Mouse (Mus musculus): Measurements from ENCODE around the gene Pgm2l1. TPM values are rescaled to one million over a fixed set of nuclear protein-coding genes. Genes with fewer than 3 reads are reported as not detected.
"Not testable (repeated sequence)": the region's sequence is repeated elsewhere in the genome, so short reads cannot be mapped to it uniquely, and the experiment has no call there.

Gene Pgm2l1
- polyA plus RNA-seq, 1 experiment from 2014 or later: 1.5 TPM

DNA sequence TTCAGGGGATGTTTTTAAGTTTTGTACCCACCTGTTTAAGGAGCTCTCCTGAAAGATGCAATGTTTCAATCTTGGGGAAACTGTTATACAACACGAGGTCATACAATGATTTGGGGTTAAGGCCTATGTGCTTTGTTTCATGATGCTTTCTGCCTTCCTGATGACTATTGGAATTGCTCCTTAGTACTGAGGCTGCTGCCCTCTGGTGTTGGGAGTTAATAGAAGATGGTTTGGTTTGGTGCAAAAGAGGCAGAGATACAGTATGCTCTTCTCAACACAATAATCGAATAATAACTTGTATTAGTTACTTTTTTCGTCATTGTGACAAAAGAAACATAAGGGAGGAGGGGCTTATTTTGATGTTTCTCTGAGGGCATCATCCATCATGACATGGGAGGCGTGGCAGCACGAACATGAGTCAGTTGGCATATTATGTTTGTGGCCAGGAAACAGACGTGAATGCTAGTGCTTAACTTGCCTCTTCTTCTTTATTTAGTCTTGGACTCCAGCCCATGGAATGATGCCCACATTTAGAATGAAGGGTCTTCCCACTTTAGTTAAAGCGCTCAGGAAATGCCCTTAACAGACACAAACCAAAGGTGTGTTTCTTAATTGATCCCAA is 7.2 kb downstream of the Pgm2l1 start:
- no peak overlapping the region for H3K9ac ChIP-seq (ENCODE audit: low read length)
- H3K9me3 ChIP-seq (replicated peaks; ENCODE audit: control insufficient read depth, low read length): no peaks in the 10 kb centered on the region
- H3K27me3 ChIP-seq (ENCODE audit: control insufficient read depth, insufficient read depth, low read length): no peaks in the 10 kb centered on the region
- WGBS: 55% methylated on average over 7 of the region's 7 CpGs
- no peak overlapping the region for H3K4me2 ChIP-seq (ENCODE audit: low read depth, low read length)
- H3K4me1 ChIP-seq (ENCODE audit: control insufficient read depth, insufficient read depth, low read length): no peaks in the 10 kb centered on the region
- H3K36me3 ChIP-seq (ENCODE audit: control insufficient read depth, insufficient read depth): no peaks in the 10 kb centered on the region
- no peak for ATAC-seq (replicated peaks; ENCODE audit: extremely low read depth, insufficient read depth, low FRiP score)
- H3K27ac ChIP-seq (ENCODE audit: low read length): no peak overlapping the region
- H3K4me3 ChIP-seq (ENCODE audit: low read length): no peak overlapping the region

DNA sequence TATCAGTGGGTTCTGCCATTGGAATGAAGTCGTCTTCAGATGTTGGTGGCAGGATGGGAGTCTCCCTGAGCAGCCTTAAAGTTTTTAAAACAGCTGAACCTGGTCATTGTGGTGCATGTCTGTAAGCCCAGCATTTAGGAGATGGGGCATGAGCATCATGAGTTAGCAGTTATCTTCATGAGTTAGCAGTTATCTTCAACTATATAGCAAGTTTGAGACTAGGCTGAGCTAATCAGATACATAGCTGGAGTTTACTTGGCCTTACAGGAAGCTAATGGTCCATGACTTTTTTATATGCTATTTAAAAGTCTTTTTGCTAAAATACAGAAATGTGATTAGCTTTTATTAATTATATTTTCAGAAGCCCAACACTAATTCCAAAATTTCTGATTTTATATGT is 11.1 kb downstream of the Pgm2l1 start:
- Histone ChIP-seq H3K9me3 (replicated peaks; ENCODE audit: control insufficient read depth, low read length) (no peaks in the 10 kb centered on the region), H3K4me1 (ENCODE audit: control insufficient read depth, insufficient read depth, low read length) (no peaks in the 10 kb centered on the region), H3K27me3 (ENCODE audit: control insufficient read depth, insufficient read depth, low read length) (no peaks in the 10 kb centered on the region), H3K27ac (ENCODE audit: low read length) (no peak overlapping the region), H3K9ac (ENCODE audit: low read length) (no peak overlapping the region), H3K4me2 (ENCODE audit: low read depth, low read length) (no peak overlapping the region), H3K36me3 (ENCODE audit: control insufficient read depth, insufficient read depth) (no peaks in the 10 kb centered on the region), H3K4me3 (ENCODE audit: low read length) (no peak overlapping the region)
- ATAC-seq (replicated peaks; ENCODE audit: extremely low read depth, insufficient read depth, low FRiP score): no peak
- WGBS: 70% methylated on average over 1 of the region's 1 CpGs

DNA sequence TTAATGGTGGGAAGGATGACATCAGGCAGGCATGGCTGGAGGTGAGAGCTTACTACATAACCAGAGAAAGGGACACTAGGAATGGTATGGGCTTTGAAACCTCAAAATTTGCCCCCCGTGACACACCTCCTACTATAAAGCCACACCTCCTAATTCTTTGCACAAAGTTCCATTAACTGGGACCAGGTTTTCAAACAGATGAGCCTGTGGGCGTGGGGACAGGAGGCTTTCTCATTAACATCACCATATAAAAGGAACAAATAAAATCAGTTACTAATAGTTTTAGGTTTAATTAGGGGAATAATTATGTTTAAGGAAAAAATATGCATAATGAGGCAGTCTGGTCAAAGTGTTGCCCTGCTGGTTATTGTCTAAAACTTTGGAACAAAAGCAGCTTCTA is 13.4 kb downstream of the Pgm2l1 start:
- no peaks in the 10 kb centered on the region for H3K4me1 ChIP-seq (ENCODE audit: control insufficient read depth, insufficient read depth, low read length)
- no peaks in the 10 kb centered on the region for H3K27me3 ChIP-seq (ENCODE audit: control insufficient read depth, insufficient read depth, low read length)
- H3K36me3 ChIP-seq (ENCODE audit: control insufficient read depth, insufficient read depth): no peaks in the 10 kb centered on the region
- WGBS: 77% methylated on average over 2 of the region's 2 CpGs
- ATAC-seq (replicated peaks; ENCODE audit: extremely low read depth, insufficient read depth, low FRiP score): no peak
- no peak overlapping the region for H3K4me2 ChIP-seq (ENCODE audit: low read depth, low read length)
- H3K9me3 ChIP-seq (replicated peaks; ENCODE audit: control insufficient read depth, low read length): no peaks in the 10 kb centered on the region
- H3K9ac ChIP-seq (ENCODE audit: low read length): no peak overlapping the region
- no peak overlapping the region for H3K27ac ChIP-seq (ENCODE audit: low read length)
- no peak overlapping the region for H3K4me3 ChIP-seq (ENCODE audit: low read length)

- 78% methylated on average over 1 of the region's 1 CpGs for WGBS
- Histone ChIP-seq H3K9me3 (replicated peaks; ENCODE audit: control insufficient read depth, low read length) (no peaks in the 10 kb centered on the region), H3K36me3 (ENCODE audit: control insufficient read depth, insufficient read depth) (no peaks in the 10 kb centered on the region), H3K27ac (ENCODE audit: low read length) (no peak overlapping the region), H3K4me2 (ENCODE audit: low read depth, low read length) (no peak overlapping the region), H3K9ac (ENCODE audit: low read length) (no peak overlapping the region), H3K4me1 (ENCODE audit: control insufficient read depth, insufficient read depth, low read length) (no peaks in the 10 kb centered on the region), H3K4me3 (ENCODE audit: low read length) (no peak overlapping the region), H3K27me3 (ENCODE audit: control insufficient read depth, insufficient read depth, low read length) (no peaks in the 10 kb centered on the region)
- no peak for ATAC-seq (replicated peaks; ENCODE audit: extremely low read depth, insufficient read depth, low FRiP score)
Measured at GRCm38 (mm10) chr7:100243007-100243406, 15.8 kb downstream of the Pgm2l1 start.

- H3K9ac ChIP-seq (ENCODE audit: low read length): no peak overlapping the region
- ATAC-seq (replicated peaks; ENCODE audit: extremely low read depth, insufficient read depth, low FRiP score): no peak
- no peaks in the 10 kb centered on the region for H3K27me3 ChIP-seq (ENCODE audit: control insufficient read depth, insufficient read depth, low read length)
- no peak overlapping the region for H3K4me3 ChIP-seq (ENCODE audit: low read length)
- H3K9me3 ChIP-seq (replicated peaks; ENCODE audit: control insufficient read depth, low read length): no peaks in the 10 kb centered on the region
- H3K4me1 ChIP-seq (ENCODE audit: control insufficient read depth, insufficient read depth, low read length): no peaks in the 10 kb centered on the region
- WGBS: 81% methylated on average over 4 of the region's 4 CpGs
- H3K36me3 ChIP-seq (ENCODE audit: control insufficient read depth, insufficient read depth): no peaks in the 10 kb centered on the region
- no peak overlapping the region for H3K27ac ChIP-seq (ENCODE audit: low read length)
- H3K4me2 ChIP-seq (ENCODE audit: low read depth, low read length): no peak overlapping the region
Measured at GRCm38 (mm10) chr7:100244225-100244624, 17.0 kb downstream of the Pgm2l1 start.

DNA sequence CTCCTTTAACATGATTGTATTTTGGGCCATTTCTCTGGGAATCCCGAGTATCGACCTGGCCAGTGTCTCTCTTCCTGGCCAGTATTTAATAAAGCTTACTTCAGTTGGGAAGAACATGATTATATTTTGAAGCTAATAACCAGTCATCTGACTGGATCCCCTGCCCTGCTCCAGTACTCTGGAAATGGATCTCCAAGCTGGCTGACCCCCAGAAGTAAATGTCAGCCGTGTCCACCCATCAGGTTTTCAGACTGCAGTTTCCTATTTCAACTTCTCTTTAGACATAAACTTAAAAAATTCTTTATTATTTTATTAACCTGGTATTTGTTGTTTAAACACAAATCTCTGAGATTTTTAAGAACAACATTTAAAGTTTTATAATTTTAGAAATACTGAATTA is 18.0 kb downstream of the Pgm2l1 start:
- WGBS: 88% methylated on average over 3 of the region's 3 CpGs
- H3K27ac ChIP-seq (ENCODE audit: low read length): no peak overlapping the region
- H3K9ac ChIP-seq (ENCODE audit: low read length): no peak overlapping the region
- H3K4me2 ChIP-seq (ENCODE audit: low read depth, low read length): no peak overlapping the region
- ATAC-seq (replicated peaks; ENCODE audit: extremely low read depth, insufficient read depth, low FRiP score): no peak
- H3K4me3 ChIP-seq (ENCODE audit: low read length): no peak overlapping the region
- no peaks in the 10 kb centered on the region for H3K9me3 ChIP-seq (replicated peaks; ENCODE audit: control insufficient read depth, low read length)
- no peaks in the 10 kb centered on the region for H3K4me1 ChIP-seq (ENCODE audit: control insufficient read depth, insufficient read depth, low read length)
- no peaks in the 10 kb centered on the region for H3K36me3 ChIP-seq (ENCODE audit: control insufficient read depth, insufficient read depth)
- H3K27me3 ChIP-seq (ENCODE audit: control insufficient read depth, insufficient read depth, low read length): no peaks in the 10 kb centered on the region

- Histone ChIP-seq H3K36me3 (ENCODE audit: control insufficient read depth, insufficient read depth) (peaks cover 5% of the 10 kb centered on the region), H3K4me2 (ENCODE audit: low read depth, low read length) (no peak overlapping the region), H3K4me3 (ENCODE audit: low read length) (no peak overlapping the region), H3K27me3 (ENCODE audit: control insufficient read depth, insufficient read depth, low read length) (no peaks in the 10 kb centered on the region), H3K9ac (ENCODE audit: low read length) (no peak overlapping the region), H3K9me3 (replicated peaks; ENCODE audit: control insufficient read depth, low read length) (no peaks in the 10 kb centered on the region), H3K4me1 (ENCODE audit: control insufficient read depth, insufficient read depth, low read length) (no peaks in the 10 kb centered on the region), H3K27ac (ENCODE audit: low read length) (no peak overlapping the region)
- WGBS: 91% methylated on average over 5 of the region's 5 CpGs
- ATAC-seq (replicated peaks; ENCODE audit: extremely low read depth, insufficient read depth, low FRiP score): no peak
Measured at GRCm38 (mm10) chr7:100250667-100251066, 23.5 kb downstream of the Pgm2l1 start.

- Histone ChIP-seq H3K4me1 (ENCODE audit: control insufficient read depth, insufficient read depth, low read length) (no peaks in the 10 kb centered on the region), H3K9me3 (replicated peaks; ENCODE audit: control insufficient read depth, low read length) (no peaks in the 10 kb centered on the region), H3K36me3 (ENCODE audit: control insufficient read depth, insufficient read depth) (0 out of 2 replicates have a peak, but pooled peaks cover 3% of the 10 kb centered on the region), H3K27me3 (ENCODE audit: control insufficient read depth, insufficient read depth, low read length) (no peaks in the 10 kb centered on the region), H3K4me3 (ENCODE audit: low read length) (no peak overlapping the region), H3K27ac (ENCODE audit: low read length) (no peak overlapping the region), H3K4me2 (ENCODE audit: low read depth, low read length) (no peak overlapping the region), H3K9ac (ENCODE audit: low read length) (no peak overlapping the region)
- WGBS: 87% methylated on average over 3 of the region's 3 CpGs
- no peak for ATAC-seq (replicated peaks; ENCODE audit: extremely low read depth, insufficient read depth, low FRiP score)
Measured at GRCm38 (mm10) chr7:100262350-100262749, 35.2 kb downstream of the Pgm2l1 start.

DNA sequence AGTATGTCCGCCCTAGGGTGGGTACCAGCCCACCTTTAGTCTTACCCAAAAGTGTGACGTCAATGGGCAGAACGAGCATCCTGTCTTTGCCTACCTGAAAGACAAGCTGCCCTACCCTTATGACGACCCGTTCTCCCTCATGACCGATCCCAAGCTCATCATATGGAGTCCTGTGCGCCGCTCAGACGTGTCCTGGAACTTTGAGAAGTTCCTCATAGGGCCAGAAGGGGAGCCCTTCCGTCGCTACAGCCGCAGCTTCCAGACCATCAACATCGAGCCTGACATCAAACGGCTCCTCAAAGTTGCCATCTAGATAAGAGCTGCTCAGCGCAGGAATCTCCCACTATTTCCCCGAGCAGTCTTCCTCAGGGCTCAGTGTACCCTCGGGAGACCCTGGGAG is 37.7 kb downstream of the Pgm2l1 start:
- not testable (repeated sequence) for H3K9me3 ChIP-seq (replicated peaks; ENCODE audit: control insufficient read depth, low read length); H3K27me3 ChIP-seq (ENCODE audit: control insufficient read depth, insufficient read depth, low read length); H3K9ac ChIP-seq (ENCODE audit: low read length); H3K4me2 ChIP-seq (ENCODE audit: low read depth, low read length); H3K4me3 ChIP-seq (ENCODE audit: low read length); H3K4me1 ChIP-seq (ENCODE audit: control insufficient read depth, insufficient read depth, low read length); ATAC-seq (replicated peaks; ENCODE audit: extremely low read depth, insufficient read depth, low FRiP score); H3K36me3 ChIP-seq (ENCODE audit: control insufficient read depth, insufficient read depth); H3K27ac ChIP-seq (ENCODE audit: low read length)
- 45% methylated on average over 16 of the region's 17 CpGs for WGBS
